Mouse (Mus musculus): ENCODE measurements around the gene Trim28. TPM values are rescaled to one million over a fixed set of nuclear protein-coding genes. Genes with fewer than 3 reads are reported as not detected.
A peak's percentile ranks its signal among the peaks of the same experiment; 100 is the strongest.

The Trim28 gene
- polyA plus RNA-seq, 1 experiment from 2014 or later, result 511 TPM

- 74% methylated on average over 7 of the region's 7 CpGs for WGBS
- no peak for TF ChIP-seq CTCF (IDR thresholded peaks at IDR 0.05; ENCODE audit: low read depth)
Observed at GRCm38 (mm10) chr7:12980291-12980690, 18.6 kb upstream of the Trim28 start.

GRCm38 (mm10) chr7:12985724-12986123 lies 13.2 kb upstream of the Trim28 start:
- no peaks in the 10 kb centered on the region for H3K9me3 ChIP-seq (ENCODE audit: low read depth, low read length)
- no peak overlapping the region for H3K27ac ChIP-seq (ENCODE audit: low read depth)
- H3K4me2 ChIP-seq, result no peak overlapping the region
- no peaks in the 10 kb centered on the region for H3K4me1 ChIP-seq (ENCODE audit: insufficient read depth)
- no peak overlapping the region for H3K9ac ChIP-seq
- 0 out of 2 replicates have a peak, but pooled peaks cover 4% of the 10 kb centered on the region for H3K36me3 ChIP-seq (ENCODE audit: insufficient read depth)
- ATAC-seq (ENCODE audit: insufficient read depth), result no peak
- no peak for TF ChIP-seq CTCF (IDR thresholded peaks at IDR 0.05; ENCODE audit: low read depth)
- no peak for DNase-seq
- no peak overlapping the region for H3K4me3 ChIP-seq (ENCODE audit: low read depth, low read length)
- H3K27me3 ChIP-seq (ENCODE audit: insufficient read depth, low read length), result no peaks in the 10 kb centered on the region
- WGBS, result 83% methylated on average over 1 of the region's 1 CpGs

More at GRCm38 (mm10) chr7:12980291-12980690, 18.6 kb upstream of the Trim28 start:
- Histone ChIP-seq H3K27me3 (ENCODE audit: insufficient read depth, low read length) (no peaks in the 10 kb centered on the region), H3K9me3 (ENCODE audit: low read depth, low read length) (no peaks in the 10 kb centered on the region), H3K27ac (ENCODE audit: low read depth) (no peak overlapping the region), H3K4me1 (ENCODE audit: insufficient read depth) (no peaks in the 10 kb centered on the region), H3K36me3 (ENCODE audit: insufficient read depth) (0 out of 2 replicates have a peak, but pooled peaks cover 4% of the 10 kb centered on the region), H3K9ac (no peak overlapping the region), H3K4me3 (ENCODE audit: low read depth, low read length) (no peak overlapping the region), H3K4me2 (no peak overlapping the region)
- no peak for DNase-seq
- ATAC-seq (ENCODE audit: insufficient read depth), result no peak

DNA sequence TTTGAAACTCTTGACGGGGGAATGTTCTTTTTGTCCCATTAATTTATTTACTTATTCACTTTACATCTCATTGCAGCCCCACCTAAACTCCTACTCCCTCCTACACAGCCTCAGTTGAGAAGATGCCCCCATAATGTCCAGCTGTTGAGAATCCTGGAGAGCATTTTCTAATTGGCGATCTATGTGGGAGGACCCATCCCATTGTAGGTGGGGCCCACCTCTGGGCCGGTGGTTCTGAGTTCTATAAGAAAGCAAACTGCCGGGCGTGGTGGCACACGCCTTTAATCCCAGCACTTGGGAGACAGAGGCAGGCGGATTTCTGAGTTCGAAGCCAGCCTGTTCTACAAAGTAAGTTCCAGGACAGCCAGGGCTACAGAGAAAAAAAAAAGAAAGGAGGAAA lies 12.0 kb upstream of the Trim28 start:
- Histone ChIP-seq H3K36me3 (ENCODE audit: insufficient read depth) (0 out of 2 replicates have a peak, but pooled peaks cover 4% of the 10 kb centered on the region), H3K9me3 (ENCODE audit: low read depth, low read length) (no peaks in the 10 kb centered on the region), H3K27me3 (ENCODE audit: insufficient read depth, low read length) (no peaks in the 10 kb centered on the region), H3K27ac (ENCODE audit: low read depth) (no peak overlapping the region), H3K9ac (no peak overlapping the region), H3K4me1 (ENCODE audit: insufficient read depth) (no peaks in the 10 kb centered on the region), H3K4me3 (ENCODE audit: low read depth, low read length) (no peak overlapping the region), H3K4me2 (no peak overlapping the region)
- no peak for TF ChIP-seq CTCF (IDR thresholded peaks at IDR 0.05; ENCODE audit: low read depth)
- no peak for ATAC-seq (ENCODE audit: insufficient read depth)
- DNase-seq, result no peak
- 80% methylated on average over 8 of the region's 8 CpGs for WGBS

DNA sequence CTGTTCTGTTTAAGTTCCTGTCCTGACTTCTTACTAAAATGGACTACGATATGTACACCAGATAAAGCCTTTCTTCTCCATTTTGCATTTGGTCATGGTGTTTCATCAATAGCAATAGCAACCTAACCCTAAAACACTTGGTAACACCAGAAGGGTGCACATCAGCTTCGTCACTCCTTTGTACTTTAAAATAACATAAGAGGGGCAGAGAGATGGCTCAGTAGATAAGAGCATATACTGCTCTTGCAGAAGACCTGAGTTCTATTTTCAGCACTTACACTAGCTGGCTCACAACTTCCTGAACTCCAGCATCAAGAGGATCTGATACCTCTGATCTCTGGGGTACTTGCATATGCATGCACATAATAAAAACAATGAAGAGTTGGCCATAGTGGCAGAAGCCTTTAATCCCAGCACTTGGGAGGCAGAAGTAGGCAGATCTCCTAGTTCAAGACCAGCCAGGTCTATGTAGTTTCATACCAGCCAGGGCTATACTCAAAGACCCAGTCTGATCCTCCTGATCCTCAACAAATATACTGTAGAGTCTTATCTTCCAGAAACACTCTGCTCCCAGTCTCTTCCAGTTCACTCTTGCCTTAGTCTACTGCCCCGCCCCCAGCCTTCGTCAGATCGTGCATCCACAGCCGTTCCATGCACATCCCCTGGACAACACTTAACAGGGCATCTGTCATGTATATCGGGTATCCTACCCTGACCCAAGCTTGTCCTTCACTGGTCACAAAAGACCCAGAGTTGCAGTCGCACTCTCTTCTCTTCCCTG lies 11.3 kb upstream of the Trim28 start:
- Histone ChIP-seq H3K27me3 (ENCODE audit: insufficient read depth, low read length) (no peaks in the 10 kb centered on the region), H3K36me3 (ENCODE audit: insufficient read depth) (0 out of 2 replicates have a peak, but pooled peaks cover 2% of the 10 kb centered on the region), H3K27ac (ENCODE audit: low read depth) (no peak overlapping the region), H3K9ac (no peak overlapping the region), H3K4me2 (no peak overlapping the region), H3K4me3 (ENCODE audit: low read depth, low read length) (no peak overlapping the region), H3K9me3 (ENCODE audit: low read depth, low read length) (no peaks in the 10 kb centered on the region), H3K4me1 (ENCODE audit: insufficient read depth) (no peaks in the 10 kb centered on the region)
- 78% methylated on average over 8 of the region's 8 CpGs for WGBS
- DNase-seq, result no peak
- ATAC-seq (ENCODE audit: insufficient read depth), result no peak
- TF ChIP-seq CTCF (IDR thresholded peaks at IDR 0.05; ENCODE audit: low read depth), result no peak

DNA sequence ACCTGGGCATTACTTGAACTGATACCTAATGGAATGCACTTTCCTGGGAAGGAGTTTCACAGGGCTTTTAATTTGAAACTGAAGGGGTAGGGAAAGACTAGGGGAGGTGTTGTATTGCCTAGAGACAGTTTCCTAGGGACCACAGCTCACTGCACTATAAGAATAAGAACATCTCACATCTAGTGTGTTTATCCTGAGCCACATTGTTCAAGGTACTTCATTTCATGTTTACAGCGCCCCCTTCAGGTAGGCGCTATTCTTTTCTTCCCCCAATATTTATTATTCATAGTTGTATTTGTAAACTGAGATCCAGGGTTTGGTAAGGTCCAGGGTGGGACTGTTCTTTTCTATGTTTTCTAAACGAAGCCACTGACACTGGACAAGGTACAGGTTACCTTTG lies 6.7 kb upstream of the Trim28 start:
- peak; percentile 32 for DNase-seq
- Histone ChIP-seq H3K9ac (no peak overlapping the region), H3K4me3 (ENCODE audit: low read depth, low read length) (no peak overlapping the region), H3K4me1 (ENCODE audit: insufficient read depth) (no peaks in the 10 kb centered on the region), H3K27ac (ENCODE audit: low read depth) (no peak overlapping the region), H3K27me3 (ENCODE audit: insufficient read depth, low read length) (no peaks in the 10 kb centered on the region), H3K9me3 (ENCODE audit: low read depth, low read length) (no peaks in the 10 kb centered on the region), H3K4me2 (no peak overlapping the region), H3K36me3 (ENCODE audit: insufficient read depth) (no peaks in the 10 kb centered on the region)
- 7% methylated on average over 3 of the region's 3 CpGs for WGBS
- peak; percentile 44 for TF ChIP-seq CTCF (IDR thresholded peaks at IDR 0.05; ENCODE audit: low read depth)
- no peak for ATAC-seq (ENCODE audit: insufficient read depth)

- Histone ChIP-seq H3K4me2 (no peak overlapping the region), H3K27ac (ENCODE audit: low read depth) (no peak overlapping the region), H3K4me1 (ENCODE audit: insufficient read depth) (no peaks in the 10 kb centered on the region), H3K27me3 (ENCODE audit: insufficient read depth, low read length) (no peaks in the 10 kb centered on the region), H3K36me3 (ENCODE audit: insufficient read depth) (no peaks in the 10 kb centered on the region), H3K4me3 (ENCODE audit: low read depth, low read length) (no peak overlapping the region), H3K9me3 (ENCODE audit: low read depth, low read length) (no peaks in the 10 kb centered on the region), H3K9ac (no peak overlapping the region)
- DNase-seq (no peak), ATAC-seq (ENCODE audit: insufficient read depth) (no peak)
- no peak for TF ChIP-seq CTCF (IDR thresholded peaks at IDR 0.05; ENCODE audit: low read depth)
- WGBS, result 88% methylated on average over 10 of the region's 10 CpGs
Observed at GRCm38 (mm10) chr7:12993148-12993547, 5.8 kb upstream of the Trim28 start.

DNA sequence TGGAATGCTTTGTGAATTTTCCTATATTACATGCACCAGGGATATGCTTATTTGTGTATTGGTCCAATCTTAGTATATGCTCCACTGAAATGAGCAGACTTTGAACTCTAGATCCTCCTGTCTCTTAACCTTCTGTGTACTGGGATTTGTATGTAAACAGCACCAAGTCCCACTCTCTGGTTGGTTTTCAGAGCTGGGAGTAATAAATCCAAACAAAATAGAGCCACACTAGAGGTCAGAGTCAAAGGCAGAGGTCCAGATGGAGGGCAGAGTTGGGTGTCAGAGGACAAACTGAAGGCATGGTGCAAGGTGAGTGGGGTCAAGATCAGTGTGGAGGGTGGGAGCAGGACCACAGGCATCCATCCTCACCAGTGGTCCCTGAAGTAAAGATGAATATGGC lies 3.1 kb upstream of the Trim28 start:
- H3K27ac ChIP-seq (ENCODE audit: low read depth), result no peak overlapping the region
- H3K4me1 ChIP-seq (ENCODE audit: insufficient read depth), result no peaks in the 10 kb centered on the region
- no peaks in the 10 kb centered on the region for H3K36me3 ChIP-seq (ENCODE audit: insufficient read depth)
- H3K9me3 ChIP-seq (ENCODE audit: low read depth, low read length), result no peaks in the 10 kb centered on the region
- H3K4me3 ChIP-seq (ENCODE audit: low read depth, low read length), result no peak overlapping the region
- no peak overlapping the region for H3K9ac ChIP-seq
- no peaks in the 10 kb centered on the region for H3K27me3 ChIP-seq (ENCODE audit: insufficient read depth, low read length)
- no peak overlapping the region for H3K4me2 ChIP-seq
- no peak for DNase-seq
- TF ChIP-seq CTCF (IDR thresholded peaks at IDR 0.05; ENCODE audit: low read depth), result no peak
- ATAC-seq (ENCODE audit: insufficient read depth), result no peak
